Mouse (Mus musculus): ENCODE results near the gene Mbnl2. TPM values are rescaled to one million over a fixed set of nuclear protein-coding genes. Genes with fewer than 3 reads are reported as not detected.
A peak's percentile ranks its signal among the peaks of the same experiment; 100 is the strongest.

The Mbnl2 gene
- polyA plus RNA-seq, 1 experiment from 2014 or later = 163 TPM

DNA sequence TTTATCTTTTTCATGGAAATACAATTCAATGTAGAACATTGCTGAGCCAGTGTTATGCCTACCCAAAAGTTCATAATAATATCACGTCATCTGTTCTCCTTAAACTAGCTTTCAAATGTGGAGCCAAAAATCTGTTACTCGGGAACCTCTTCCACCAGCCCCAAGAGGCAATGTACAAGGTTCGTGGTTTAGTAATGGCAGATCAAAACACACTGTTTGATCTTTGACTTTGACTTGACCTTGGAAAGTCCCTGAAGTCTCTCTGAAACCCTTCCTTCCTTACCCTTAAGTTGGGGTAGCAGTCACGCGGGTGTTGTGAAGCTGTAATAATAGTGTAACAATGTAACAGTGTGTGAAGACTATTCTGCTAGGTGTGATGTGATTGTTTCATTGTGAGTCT, 93.0 kb downstream of the Mbnl2 start:
- Histone ChIP-seq H3K9me3 (no peaks in the 10 kb centered on the region), H3K9ac (no peak overlapping the region), H3K36me3 (peaks cover 6% of the 10 kb centered on the region; the same call in 1 of the 2 replicates), H3K4me3 (no peak overlapping the region), H3K27me3 (no peaks in the 10 kb centered on the region), H3K27ac (0 out of 2 replicates have a peak overlapping the region, but pooled peaks have one; percentile 35), H3K4me1 (peaks cover 58% of the 10 kb centered on the region), H3K4me2 (no peak overlapping the region)
- no peak for ATAC-seq (ENCODE audit: insufficient number of reproducible peaks, low FRiP score, low TSS enrichment, low read depth)
- 38% methylated on average over 5 of the region's 5 CpGs for WGBS

- Histone ChIP-seq H3K4me2 (no peak overlapping the region), H3K27me3 (no peaks in the 10 kb centered on the region), H3K4me1 (peaks cover 63% of the 10 kb centered on the region), H3K9me3 (no peaks in the 10 kb centered on the region), H3K36me3 (peaks cover 3% of the 10 kb centered on the region; the same call in 1 of the 2 replicates), H3K27ac (peak overlapping the region; percentile 35; the same call in 1 of the 2 replicates), H3K4me3 (no peak overlapping the region), H3K9ac (no peak overlapping the region)
- WGBS = 19% methylated on average over 8 of the region's 8 CpGs
- ATAC-seq (ENCODE audit: insufficient number of reproducible peaks, low FRiP score, low TSS enrichment, low read depth) = no peak
Observed at GRCm38 (mm10) chr14:120368914-120369391, 93.5 kb downstream of the Mbnl2 start.

DNA sequence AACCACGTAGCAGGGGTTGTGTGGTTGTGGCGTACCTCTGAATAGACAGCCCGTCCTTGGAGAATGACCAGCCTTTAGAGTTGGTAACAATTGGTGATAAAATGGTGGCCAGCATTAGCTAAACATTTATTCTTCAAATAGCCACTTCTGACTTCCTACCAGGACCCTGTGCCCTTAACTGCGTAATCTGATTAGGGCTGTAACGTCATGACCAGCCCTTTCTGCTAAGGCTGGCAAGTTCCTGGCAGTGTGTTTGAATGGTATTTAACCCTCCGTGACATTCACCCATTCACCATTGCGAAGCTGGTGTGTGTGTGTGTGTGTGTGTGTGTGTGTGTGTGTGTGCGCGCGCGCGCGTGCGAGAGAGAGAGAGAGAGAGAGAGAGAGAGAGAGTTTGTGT, 94.6 kb downstream of the Mbnl2 start:
- Histone ChIP-seq H3K36me3 (peaks cover 3% of the 10 kb centered on the region; the same call in 1 of the 2 replicates), H3K4me3 (no peak overlapping the region), H3K27me3 (no peaks in the 10 kb centered on the region), H3K4me2 (no peak overlapping the region), H3K4me1 (peaks cover 65% of the 10 kb centered on the region), H3K27ac (no peak overlapping the region), H3K9ac (no peak overlapping the region), H3K9me3 (no peaks in the 10 kb centered on the region)
- ATAC-seq (ENCODE audit: insufficient number of reproducible peaks, low FRiP score, low TSS enrichment, low read depth) = no peak
- 79% methylated on average over 14 of the region's 14 CpGs for WGBS

- Histone ChIP-seq H3K9ac (no peak overlapping the region), H3K9me3 (no peaks in the 10 kb centered on the region), H3K36me3 (peaks cover 8% of the 10 kb centered on the region; the same call in 1 of the 2 replicates), H3K4me3 (no peak overlapping the region), H3K27ac (peak overlapping the region; percentile 57; the same call in 1 of the 2 replicates), H3K27me3 (no peaks in the 10 kb centered on the region), H3K4me2 (no peak overlapping the region), H3K4me1 (peaks cover 68% of the 10 kb centered on the region)
- no peak for ATAC-seq (ENCODE audit: insufficient number of reproducible peaks, low FRiP score, low TSS enrichment, low read depth)
- WGBS = 49% methylated on average over 11 of the region's 11 CpGs
Observed at GRCm38 (mm10) chr14:120370631-120371030, 95.2 kb downstream of the Mbnl2 start.

DNA sequence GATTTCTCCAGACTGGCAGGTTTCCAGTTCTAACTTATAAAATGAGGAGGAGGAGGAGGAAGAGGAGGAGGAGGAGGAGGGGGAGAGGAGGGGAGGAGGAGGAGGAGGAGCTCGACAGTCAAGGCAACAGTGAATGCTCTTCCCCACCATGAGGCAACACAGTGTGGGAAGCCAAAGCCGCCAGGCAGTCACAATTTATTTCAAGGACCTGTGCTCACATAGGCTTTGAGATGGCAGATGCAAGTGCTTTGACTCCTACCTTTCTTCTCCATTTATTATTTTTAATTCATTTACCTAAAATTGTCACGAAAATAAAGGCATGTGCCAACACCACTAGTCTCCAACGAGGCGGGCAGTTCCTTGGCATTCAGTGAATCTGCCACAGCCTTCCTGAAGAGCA, 95.7 kb downstream of the Mbnl2 start:
- Histone ChIP-seq H3K4me1 (peaks cover 68% of the 10 kb centered on the region), H3K36me3 (peaks cover 9% of the 10 kb centered on the region; the same call in 1 of the 2 replicates), H3K4me2 (no peak overlapping the region), H3K4me3 (no peak overlapping the region), H3K27ac (no peak overlapping the region), H3K9me3 (no peaks in the 10 kb centered on the region), H3K27me3 (no peaks in the 10 kb centered on the region), H3K9ac (no peak overlapping the region)
- no peak for ATAC-seq (ENCODE audit: insufficient number of reproducible peaks, low FRiP score, low TSS enrichment, low read depth)
- WGBS = 61% methylated on average over 5 of the region's 5 CpGs

DNA sequence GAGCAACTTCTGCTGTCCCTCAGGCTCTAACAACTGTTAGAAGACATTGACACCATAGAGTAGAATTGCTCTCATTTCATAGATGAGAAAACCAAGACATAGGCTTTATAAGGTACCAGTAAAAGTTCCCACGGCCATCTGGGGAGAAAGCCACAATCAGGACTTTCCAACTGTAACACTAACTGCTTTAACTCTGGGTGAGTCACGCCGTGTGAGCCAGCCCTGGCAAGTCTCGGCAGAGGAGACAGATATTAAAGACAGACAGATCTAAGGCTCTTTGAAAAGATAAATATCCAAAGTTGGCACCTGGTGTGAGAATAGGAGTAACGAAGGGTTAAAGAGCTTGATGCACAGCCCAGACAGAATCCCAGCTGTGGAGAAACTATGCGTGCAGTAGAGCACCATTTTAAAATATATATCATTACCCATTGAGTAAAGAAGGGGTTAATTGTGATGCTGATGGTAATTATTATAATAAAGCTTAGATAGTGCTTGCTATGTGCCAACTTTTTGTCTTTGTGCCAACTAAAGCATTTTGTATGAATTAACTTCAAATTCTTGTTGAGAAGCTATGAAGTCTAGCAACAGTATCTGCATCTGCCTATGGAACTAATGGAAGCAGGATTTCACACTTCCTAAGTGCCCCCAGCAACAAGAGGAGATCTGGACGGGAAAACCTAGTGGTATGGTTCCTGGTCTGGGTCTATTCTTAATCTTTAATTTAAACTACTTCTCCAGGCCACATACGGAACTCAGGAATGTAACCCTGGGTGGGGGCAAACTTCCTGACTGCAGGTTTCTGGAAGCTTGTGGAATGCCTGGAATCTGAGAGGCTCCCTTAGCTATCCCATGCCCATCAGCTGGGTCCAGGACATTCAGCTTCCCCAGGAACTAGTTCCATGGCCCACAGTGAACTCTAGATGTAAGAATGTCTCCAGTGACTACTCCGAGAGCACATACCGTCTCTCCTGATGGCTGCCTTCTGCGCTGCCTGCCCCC, 97.9 kb downstream of the Mbnl2 start:
- peak; percentile 38; the same call in 1 of the 2 replicates for ATAC-seq (ENCODE audit: insufficient number of reproducible peaks, low FRiP score, low TSS enrichment, low read depth)
- Histone ChIP-seq H3K4me2 (no peak overlapping the region), H3K36me3 (0 out of 2 replicates have a peak, but pooled peaks cover 6% of the 10 kb centered on the region), H3K9me3 (no peaks in the 10 kb centered on the region), H3K27ac (peak overlapping the region; percentile 69), H3K9ac (no peak overlapping the region), H3K4me3 (no peak overlapping the region), H3K4me1 (peaks cover 70% of the 10 kb centered on the region), H3K27me3 (no peaks in the 10 kb centered on the region)
- 27% methylated on average over 11 of the region's 11 CpGs for WGBS

DNA sequence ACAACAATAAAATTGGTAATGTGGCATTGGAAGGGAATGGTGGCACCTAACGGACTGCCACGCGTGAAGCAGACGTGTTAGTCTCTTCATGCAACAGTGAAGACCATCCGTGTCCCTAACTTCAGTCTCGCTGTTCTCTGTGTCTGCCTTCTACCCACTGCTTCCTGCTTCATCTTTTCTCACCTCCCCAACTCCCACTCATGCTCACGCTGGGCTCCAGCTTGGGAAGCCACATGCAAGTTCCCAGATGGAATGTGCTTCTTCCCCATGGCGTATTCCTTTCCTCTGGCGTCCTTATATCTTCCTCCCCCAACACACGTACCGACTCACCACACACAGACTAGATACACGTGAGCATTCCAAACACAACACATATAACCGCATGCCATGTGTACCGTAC, 99.3 kb downstream of the Mbnl2 start:
- peaks cover 70% of the 10 kb centered on the region for H3K4me1 ChIP-seq
- H3K27ac ChIP-seq = no peak overlapping the region
- H3K27me3 ChIP-seq = no peaks in the 10 kb centered on the region
- H3K36me3 ChIP-seq = peaks cover 9% of the 10 kb centered on the region; the same call in 1 of the 2 replicates
- no peak overlapping the region for H3K4me2 ChIP-seq
- no peak overlapping the region for H3K9ac ChIP-seq
- ATAC-seq (ENCODE audit: insufficient number of reproducible peaks, low FRiP score, low TSS enrichment, low read depth) = no peak
- H3K4me3 ChIP-seq = no peak overlapping the region
- 92% methylated on average over 14 of the region's 14 CpGs for WGBS
- H3K9me3 ChIP-seq = no peaks in the 10 kb centered on the region

- Histone ChIP-seq H3K36me3 (peaks cover 20% of the 10 kb centered on the region), H3K27me3 (no peaks in the 10 kb centered on the region), H3K9ac (no peak overlapping the region), H3K4me2 (no peak overlapping the region), H3K9me3 (no peaks in the 10 kb centered on the region), H3K27ac (no peak overlapping the region), H3K4me1 (peaks cover 53% of the 10 kb centered on the region), H3K4me3 (no peak overlapping the region)
- no peak for ATAC-seq (ENCODE audit: insufficient number of reproducible peaks, low FRiP score, low TSS enrichment, low read depth)
- WGBS = 82% methylated on average over 4 of the region's 4 CpGs
Observed at GRCm38 (mm10) chr14:120377192-120377591, 101.7 kb downstream of the Mbnl2 start.

- ATAC-seq (ENCODE audit: insufficient number of reproducible peaks, low FRiP score, low TSS enrichment, low read depth) = no peak
- no peak overlapping the region for H3K4me3 ChIP-seq
- no peak overlapping the region for H3K9ac ChIP-seq
- WGBS = 37% methylated on average over 8 of the region's 8 CpGs
- peaks cover 48% of the 10 kb centered on the region for H3K4me1 ChIP-seq
- H3K27ac ChIP-seq = peak overlapping the region; percentile 19
- H3K27me3 ChIP-seq = no peaks in the 10 kb centered on the region
- no peaks in the 10 kb centered on the region for H3K9me3 ChIP-seq
- H3K36me3 ChIP-seq = peaks cover 22% of the 10 kb centered on the region
- H3K4me2 ChIP-seq = no peak overlapping the region
Observed at GRCm38 (mm10) chr14:120378002-120378401, 102.5 kb downstream of the Mbnl2 start.

GRCm38 (mm10) chr14:120379716-120380115, 104.2 kb downstream of the Mbnl2 start:
- ATAC-seq (ENCODE audit: insufficient number of reproducible peaks, low FRiP score, low TSS enrichment, low read depth) = no peak
- H3K27ac ChIP-seq = no peak overlapping the region
- no peak overlapping the region for H3K9ac ChIP-seq
- no peaks in the 10 kb centered on the region for H3K27me3 ChIP-seq
- peaks cover 22% of the 10 kb centered on the region for H3K36me3 ChIP-seq
- no peak overlapping the region for H3K4me3 ChIP-seq
- 62% methylated on average over 4 of the region's 4 CpGs for WGBS
- peaks cover 37% of the 10 kb centered on the region for H3K4me1 ChIP-seq
- H3K4me2 ChIP-seq = no peak overlapping the region
- no peaks in the 10 kb centered on the region for H3K9me3 ChIP-seq

DNA sequence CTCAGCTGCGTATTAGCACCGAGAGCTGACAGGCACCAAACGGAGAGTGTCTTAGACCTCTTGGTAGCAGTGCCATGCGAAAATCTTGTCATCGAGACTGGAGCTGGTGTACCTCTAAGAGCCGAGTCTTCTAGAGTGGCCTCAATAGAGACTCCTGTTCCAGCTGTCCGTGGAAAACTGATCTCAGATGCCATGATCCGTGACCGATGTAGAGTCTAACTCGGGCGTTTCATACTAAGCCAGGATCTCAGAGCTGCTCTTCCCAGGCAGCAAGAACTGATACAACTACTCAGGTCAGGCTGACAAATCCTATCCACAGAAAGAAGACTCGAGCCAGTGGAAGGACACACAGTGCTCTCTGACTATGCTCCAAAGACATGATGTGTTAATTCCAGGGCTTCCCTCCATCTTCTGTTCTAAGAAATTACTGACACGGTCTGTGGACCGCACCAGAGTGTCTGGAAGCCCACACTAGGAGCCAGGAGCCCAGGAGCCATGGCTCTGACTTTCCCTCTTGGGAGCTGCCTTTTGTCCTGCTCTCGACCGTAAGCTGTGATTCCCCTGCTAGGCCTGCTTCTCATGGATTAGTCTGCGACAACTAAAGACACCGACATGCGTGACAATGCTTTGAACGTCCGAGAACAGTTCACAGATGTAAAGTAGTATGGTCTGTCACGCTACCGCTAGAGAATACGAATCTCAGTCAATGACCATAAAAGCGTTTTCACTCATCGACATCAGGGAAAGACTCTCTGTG, 106.1 kb downstream of the Mbnl2 start:
- no peak overlapping the region for H3K4me3 ChIP-seq
- peaks cover 34% of the 10 kb centered on the region for H3K4me1 ChIP-seq
- no peaks in the 10 kb centered on the region for H3K9me3 ChIP-seq
- no peaks in the 10 kb centered on the region for H3K27me3 ChIP-seq
- ATAC-seq (ENCODE audit: insufficient number of reproducible peaks, low FRiP score, low TSS enrichment, low read depth) = no peak
- no peak overlapping the region for H3K4me2 ChIP-seq
- H3K27ac ChIP-seq = peak overlapping the region; percentile 43; the same call in 1 of the 2 replicates
- peaks cover 18% of the 10 kb centered on the region for H3K36me3 ChIP-seq
- H3K9ac ChIP-seq = no peak overlapping the region
- 84% methylated on average over 26 of the region's 26 CpGs for WGBS
